Mouse (Mus musculus) thymus, postnatal 10 days (tissue): ENCODE measurements at regions not wholly inside any gene's neighbourhood (a gene's known extent, or its start where the extent isn't known, plus 50 kb on each side); places are given as distances from the start of the nearest gene placed in this dataset.

ENCODE experiments used
- DNase-seq, 2 experiments: peaks; one replicate each; pipeline ENCODE4 v3.0.0; 2021; ENCODE audit warnings: low spot score in 2 of 2

DNA sequence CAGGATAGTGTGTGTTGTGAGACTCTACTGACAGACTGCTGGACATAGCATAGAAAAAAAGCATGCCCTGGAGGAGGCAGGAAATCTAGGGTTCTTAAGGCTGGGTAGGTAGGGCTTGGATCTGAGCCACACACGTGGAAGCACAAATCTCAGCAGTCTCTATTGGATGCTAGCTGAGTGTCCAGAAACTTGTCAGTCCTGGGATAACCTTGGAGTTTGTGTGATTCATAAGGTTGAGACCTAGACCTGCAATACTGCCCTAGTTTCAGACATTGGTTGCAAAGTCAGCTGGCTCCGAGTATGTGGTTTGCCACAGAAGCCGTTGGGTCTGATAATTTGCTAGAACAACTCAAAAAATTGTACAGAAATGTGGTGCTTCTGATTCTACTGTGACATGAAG is 335.8 kb upstream of the Myt1l start:
- no peak for DNase-seq

DNA sequence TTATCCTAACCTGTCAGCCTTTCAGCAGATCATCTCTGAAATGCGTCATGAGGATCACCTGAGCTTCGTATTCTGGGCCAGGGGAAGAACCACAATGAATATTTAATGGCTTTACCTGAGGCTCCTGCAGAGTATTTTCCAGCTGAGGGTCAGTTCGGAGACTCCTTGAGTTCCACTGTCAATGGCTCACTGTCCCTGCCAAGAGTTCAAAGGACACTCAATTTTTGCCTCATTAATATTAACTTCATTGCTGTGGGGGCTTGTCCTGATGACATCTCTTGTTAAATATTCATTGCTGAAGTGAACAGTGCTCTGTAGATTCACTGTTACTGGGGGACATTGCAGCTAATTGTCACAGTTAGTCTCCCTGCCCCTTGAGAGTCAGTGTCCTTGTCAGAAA is 316.2 kb upstream of the Myt1l start:
- DNase-seq = no peak

DNA sequence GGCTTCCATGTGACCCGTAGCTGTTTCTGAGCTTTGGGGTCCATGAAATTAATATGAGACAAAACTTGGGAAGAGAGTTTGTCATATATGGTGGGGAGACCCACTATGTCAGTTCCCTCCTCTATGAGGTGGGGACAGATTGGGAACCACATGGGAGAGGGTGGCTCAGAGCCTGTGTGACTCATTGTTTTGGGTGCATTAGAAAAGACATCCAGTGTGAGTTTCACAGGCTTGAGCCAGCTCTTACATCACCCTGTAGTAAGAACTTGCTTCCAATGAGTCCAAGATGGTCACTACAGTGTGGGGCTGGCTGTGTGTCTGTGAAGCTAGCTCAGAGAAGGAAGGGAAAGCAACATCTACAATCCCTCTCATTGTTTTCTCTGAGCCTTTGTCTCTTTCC is 314.6 kb upstream of the Myt1l start:
- DNase-seq = no peak

DNA sequence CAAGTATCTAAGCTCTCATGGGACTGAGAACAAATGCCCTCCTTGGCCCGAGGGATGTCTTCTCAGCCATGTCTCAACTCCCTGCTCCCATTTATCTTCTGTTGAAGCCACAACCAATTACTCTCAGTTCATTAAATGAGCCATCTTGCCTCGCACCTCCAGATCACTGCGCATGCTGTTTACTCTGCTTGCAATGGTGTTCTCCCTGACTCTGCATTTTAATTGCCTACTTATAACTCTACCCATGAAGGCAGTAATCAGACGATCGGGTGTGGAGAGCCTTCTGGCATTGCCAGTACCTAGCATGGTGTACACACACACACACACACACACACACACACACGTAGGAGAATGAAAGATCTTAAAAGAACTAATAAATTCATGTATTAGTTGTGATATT is 306.1 kb upstream of the Myt1l start:
- DNase-seq = no peak

DNA sequence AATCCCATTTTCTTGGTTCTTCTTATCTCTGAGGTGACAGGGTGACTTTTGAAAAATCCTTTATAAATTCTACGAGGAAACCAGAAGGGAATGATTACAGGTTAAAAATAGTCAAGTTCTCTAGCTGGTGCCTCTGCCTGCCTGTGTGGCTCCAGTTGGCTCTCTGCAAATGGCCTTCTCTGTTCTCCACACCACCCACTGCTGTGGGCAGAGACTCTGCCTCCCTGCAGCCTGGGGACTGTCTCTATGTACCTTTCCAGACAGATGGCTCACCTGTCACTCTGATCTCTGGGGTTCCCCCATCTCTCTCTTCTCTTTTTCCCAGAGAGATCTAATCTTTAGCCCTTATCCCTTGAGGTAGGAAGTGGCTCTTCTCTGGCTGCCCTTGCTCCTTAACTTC is 302.2 kb upstream of the Myt1l start:
- no peak for DNase-seq

DNA sequence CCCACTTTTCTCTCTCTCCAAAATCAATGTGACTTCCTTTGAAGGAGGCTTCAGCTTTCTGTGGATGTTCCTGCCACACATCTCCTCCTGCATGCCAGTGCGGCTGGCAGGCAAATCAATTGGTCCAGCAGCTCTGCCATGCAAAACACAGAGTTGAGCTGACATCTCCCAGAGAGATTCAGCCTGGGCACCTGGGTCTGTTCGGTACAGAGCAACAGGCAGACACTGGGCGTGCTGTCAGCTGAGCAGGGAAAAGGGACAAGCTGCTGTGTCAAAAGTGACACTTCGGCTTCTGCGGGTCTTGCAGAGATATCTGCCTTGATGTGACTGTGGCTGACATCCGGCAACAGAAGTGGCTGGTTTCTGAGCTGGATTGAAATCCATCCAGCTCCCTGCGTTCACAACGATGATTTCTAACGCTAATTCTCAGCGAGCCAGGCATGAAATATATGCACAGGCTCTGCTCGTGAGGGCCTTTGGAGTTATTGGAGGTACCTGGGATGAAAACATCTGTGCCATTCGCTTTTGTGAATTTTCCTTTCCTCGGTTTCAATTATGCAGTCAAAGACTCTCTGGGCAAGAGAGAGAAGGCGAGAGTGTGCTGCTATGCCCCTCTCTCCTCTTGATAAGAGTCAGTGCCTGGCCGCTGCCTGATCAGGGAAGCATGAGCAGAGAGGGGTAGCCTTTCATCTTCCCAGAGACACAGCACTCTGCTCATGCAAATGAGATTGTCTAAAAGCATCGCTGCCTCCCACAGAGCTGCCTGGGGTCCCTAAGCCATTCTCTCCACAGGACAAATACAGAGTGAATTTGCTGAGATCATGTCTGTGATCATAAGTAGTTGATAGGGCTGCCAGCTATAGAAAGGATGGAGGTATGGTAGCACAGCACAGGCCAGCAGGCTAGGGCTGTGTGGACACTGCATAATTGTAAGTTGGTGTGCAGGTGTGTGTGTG is 295.4 kb upstream of the Myt1l start:
- DNase-seq = no peak

DNA sequence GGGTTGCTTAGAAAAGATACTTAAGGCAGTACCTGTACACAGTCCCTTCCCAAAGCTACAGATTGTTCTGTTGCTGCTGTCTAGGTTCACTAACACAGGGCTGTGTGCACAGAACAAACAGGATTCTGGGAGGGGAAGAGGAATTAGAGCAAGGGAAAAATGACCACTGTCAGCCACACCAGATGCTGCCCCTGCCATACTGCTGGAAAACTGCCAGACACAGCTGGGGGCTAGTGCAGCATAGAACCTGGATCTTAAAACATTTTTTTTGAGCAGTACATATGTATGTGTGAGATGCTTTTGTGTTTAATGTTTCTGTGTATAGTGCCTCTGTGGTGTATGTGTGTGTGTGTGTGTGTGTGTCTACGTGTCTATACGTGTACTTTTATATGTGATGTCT is 291.7 kb upstream of the Myt1l start:
- no peak for DNase-seq

DNA sequence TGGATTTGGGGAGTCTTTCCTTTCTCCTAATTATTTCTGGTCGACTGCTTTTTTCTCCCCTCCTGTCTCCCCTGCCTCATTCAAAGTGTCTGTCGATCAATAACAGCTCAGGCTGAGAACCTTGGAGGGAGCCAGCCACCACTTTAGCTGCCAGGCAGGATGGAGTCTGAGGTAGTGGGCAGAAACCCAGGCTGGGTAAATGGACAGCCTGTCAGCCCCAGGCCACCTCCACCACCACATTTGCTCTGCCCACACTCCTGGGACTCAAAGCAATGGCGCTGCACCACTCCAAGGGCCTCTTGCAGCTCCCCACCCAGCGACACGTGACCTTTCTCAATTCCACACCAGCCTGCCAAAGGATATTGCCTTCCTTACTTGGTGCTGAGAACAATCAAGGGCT is 290.7 kb upstream of the Myt1l start:
- no peak for DNase-seq

DNA sequence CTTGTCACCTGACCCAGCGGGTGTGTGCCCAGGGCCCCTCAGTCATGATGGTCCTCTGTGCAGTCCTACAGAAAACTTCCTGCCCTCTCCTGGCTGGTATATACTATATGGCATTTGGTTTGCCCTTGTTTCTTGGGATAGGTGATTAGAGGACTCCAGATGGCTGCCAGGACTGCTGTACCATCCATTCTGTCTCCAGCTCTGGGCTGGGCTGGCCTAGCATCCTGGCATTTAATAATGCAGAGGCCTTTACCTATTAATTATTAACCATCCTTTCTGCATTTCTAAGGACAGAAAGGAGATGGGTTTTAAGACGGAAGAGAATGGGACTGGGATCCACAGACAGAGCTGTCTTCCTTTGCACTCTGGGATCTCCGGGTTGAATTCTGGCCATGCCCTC is 288.7 kb upstream of the Myt1l start:
- DNase-seq = no peak

DNA sequence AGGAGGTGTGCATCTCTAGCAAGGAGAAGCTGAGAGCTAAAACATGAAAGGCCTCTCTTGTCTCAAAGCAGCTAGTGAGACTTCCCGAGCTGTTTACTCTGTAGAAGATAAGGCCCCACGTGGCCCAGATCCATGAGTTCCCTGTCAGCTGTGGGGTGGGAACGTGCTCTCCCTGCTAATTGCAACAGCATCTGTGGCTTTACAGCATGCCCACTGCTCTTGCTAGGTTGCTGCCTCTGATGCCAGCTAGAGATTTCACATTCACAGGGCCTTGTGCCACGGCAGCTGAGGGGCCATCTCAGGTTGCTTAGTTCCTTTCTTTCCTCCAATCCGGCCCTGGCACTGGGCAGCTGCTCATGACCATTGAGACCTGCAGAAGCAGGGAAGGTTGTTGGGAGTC is 288.2 kb upstream of the Myt1l start:
- no peak for DNase-seq

DNA sequence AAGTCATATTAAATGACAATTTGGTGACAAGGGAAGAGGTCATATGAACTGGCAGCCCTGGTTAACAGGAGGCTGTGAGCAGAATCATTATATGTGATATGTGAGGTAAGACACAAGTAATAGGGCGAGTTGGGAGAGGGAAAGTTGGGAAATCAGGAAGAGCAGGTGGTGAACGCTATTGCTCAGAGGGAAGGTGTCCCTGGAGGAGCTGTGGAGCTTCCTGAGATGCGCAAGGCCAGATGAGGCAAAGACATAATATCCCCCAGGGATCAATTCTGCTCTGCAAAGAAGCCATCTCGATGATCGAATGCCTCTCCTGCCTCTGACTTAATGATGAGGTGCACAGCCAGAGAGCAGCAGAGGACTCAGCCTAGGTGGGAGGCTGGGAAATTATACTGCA is 285.1 kb upstream of the Myt1l start:
- no peak for DNase-seq

DNA sequence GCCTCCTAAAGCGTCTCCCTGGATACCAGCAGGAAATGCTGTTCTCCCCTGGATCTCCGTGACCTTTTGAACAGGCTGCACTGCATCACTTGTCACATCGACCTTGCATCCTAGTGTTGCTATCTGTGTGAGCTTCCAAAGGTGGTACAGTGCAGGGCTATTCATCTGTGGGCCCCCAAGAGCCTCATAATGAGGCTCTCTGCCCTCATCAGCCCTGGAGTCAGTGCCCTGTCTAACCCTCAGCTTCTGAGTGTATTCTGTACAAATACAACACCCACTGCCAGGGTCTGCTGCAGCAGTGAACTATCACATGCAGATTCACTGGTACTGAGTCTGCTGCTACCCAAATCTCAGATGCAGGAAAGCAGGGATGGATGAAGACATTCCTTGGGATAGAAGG is 282.1 kb upstream of the Myt1l start:
- no peak for DNase-seq

DNA sequence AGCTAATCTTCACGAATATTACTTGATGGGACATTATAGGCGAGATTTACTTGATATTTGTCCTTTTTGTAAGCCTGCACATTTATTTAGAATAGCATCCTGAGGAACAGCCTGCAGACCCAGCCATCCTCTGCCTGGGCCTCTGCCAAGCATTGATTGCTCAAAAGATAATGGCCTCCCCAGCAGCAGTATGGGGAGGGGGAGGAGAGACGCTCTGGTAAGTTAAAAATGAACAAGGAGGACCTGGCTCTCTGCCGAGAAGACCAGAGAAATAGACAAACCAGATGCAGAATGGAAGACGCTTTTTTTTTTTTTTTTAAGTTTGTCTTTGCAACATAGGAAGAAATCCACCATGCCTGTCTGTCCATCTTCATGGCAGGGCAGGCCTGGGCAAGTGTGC is 280.8 kb upstream of the Myt1l start:
- DNase-seq = no peak

DNA sequence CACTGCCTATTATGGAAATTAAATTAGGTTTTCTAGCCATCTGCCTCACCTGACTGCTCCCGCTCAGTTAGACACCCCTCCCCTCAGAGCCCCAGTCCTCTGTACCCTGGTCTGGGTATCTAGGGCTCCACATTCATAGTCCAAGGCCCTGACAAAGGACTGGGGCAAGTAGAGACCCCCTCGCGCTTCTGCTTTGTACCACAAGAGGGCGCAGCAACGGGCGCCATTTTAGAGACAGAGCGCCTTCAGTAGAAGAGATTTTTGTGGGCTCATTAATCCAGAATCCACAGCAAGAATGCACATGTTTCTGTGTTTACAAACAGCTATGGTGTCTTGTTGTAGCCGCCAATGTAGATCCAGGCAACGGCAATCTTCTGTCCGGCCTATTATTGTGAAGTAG is 279.7 kb upstream of the Myt1l start:
- DNase-seq = no peak

DNA sequence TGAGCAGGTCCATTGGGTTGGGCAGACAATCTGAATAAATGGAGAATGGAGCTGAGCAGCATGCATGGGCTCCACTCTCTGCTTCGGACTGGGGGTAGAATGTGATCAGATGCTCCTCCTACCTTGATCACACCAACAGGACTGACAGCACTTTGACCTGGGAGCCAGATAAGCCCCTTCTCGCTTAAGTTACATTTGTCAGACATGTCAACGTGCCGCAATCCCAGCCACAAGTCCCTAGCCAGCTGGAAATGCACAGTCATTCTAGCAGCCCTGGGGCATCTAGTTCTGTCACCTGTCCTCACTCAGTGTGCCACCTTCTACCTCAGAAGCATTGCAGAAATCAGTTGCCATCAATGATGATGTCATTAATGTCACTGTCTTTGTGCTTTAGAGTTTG is 272.1 kb upstream of the Myt1l start:
- no peak for DNase-seq

DNA sequence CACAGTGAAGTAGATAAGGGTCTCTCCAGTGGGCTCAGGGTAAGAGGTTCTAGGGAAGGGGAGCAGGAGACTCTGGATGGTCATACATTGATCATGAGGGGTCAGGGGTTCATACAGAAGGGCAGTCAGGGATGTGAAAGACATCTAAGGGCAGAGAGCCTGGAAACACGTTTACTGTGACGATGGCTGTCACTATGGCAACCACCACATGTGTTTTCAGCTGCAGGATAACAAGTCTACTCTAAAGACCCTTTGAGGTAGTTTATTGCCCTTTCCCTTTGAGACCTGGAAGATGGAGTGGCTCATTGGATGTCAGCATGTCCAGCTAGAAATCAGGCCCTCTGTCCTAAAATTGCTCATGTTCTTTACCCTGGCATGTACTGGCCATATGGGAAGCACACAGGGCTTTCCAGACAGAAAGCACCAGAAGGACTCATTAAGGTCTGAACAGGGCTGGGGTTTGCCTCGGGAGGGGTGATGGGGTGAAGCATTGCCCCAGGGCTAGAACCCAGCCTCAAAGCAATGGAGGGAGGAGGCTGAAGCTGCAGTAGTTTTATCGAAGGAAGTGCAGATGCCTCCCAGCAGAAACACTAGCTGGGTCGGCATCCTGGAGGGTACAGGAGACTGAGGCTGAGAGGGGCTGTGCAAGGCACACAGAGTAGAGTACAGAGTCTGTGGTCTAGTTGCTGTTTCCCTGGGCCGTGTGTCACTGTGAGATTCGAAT is 271.0 kb upstream of the Myt1l start:
- no peak for DNase-seq

DNA sequence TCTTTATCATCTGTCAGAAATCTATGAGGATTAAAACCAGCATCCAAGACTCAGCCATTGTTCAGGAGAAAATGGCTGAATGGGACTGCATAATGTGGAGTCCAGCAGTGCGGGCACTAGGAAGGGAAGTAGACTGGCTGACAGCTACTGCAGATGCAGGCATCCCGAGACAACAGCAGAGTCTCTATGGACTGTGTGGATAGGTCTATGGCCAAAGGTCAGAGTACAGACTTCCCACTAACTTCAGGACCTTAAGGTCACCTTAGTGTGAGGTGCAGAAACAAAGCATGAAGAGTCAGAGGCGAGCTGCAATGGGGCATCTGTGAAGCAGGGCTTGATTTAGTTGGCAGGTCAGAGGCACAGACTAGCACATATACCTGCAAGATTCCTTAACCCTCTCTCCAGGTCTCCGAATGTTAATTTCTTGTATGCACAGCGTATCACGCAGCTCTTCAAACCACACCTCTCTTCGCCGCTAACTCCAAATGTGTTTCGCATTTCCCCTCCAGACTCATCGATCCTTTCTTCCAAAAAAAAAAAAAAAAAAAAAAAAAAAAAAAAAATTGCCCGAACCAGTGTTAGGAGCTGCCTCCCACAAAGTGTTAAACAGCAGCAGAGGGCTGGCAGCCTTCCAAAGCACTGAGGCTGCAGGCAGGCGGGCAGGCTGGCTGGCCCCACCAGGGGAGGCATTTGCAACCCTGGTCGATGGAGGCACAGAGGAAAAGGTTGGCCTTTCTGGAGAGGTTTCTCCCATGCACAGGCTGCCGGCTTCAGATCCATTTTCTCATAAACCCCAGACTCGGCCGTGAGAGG is 270.2 kb upstream of the Myt1l start:
- DNase-seq = no peak

DNA sequence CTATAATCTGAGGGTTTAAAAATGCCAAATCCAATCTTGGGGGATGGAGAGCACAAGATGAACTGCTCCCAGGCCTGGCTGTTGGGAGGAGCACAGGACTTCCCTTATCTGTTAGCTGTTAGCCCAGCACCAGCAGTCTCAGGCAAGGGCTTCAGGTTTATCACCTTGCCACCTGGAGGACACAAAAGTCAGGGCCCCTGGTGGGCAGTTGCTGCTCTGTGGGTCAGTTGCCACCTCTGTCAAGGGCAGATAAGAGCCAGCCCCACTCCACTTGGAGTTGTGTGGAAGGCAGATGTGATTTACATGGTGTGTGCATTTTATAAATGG is 269.7 kb upstream of the Myt1l start:
- no peak for DNase-seq

DNA sequence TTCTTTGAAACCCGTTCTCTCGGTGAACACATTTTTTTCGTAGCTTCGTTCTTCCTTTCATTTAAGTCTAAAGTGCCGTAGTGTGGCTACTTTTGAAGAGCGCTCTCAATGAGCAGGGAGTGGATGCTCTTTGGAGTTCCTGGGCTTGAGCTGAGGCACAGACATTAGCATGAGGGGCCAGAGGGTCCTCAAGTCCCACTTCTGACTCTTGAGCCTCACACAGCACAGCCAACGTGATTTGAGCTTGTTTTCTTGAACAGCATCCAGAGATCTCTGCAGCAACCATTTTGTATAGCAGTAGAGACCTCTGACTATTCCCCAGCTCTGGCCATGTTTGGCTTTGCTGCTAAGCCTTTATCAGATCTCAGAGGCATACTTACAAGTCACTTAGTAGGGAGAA is 269.2 kb upstream of the Myt1l start:
- DNase-seq = no peak

DNA sequence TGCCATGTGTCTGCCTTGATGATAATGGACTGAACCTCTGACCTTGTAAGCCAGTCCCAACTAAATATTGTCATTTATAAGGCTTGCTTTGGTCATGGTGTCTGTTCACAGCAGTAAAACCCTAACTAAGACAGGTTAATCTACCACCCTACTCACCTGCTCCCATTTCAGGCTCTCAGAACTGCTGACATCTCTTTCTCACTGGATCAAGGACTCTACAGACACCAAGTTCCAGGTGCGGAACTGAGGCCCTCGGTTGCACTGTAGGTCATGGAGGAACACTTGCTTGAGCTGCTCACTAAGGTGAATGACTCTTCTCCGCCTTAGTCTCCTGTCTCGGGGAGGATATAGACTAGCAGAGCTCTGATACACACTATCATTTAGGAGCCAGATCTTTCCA is 254.0 kb upstream of the Myt1l start:
- no peak for DNase-seq

DNA sequence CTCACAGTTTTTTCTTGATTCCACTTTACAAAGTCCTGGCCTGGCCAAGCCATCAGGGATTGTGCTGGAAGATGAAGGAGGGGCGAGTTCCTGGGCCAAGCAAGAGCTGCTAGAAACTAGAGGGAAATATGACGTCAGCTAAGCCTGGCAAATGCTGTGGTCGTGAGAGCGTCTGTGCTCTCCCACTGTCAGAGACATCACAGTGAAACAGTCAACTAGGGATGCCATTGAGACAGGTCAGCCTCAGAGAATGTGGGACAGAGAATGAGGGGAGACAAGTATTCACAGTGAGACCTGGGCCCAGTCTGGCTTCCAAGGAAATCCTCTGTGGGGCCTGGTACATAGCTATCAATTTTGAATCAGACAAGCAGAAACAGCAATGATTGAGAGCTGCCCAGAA is 252.5 kb upstream of the Myt1l start:
- DNase-seq = no peak

DNA sequence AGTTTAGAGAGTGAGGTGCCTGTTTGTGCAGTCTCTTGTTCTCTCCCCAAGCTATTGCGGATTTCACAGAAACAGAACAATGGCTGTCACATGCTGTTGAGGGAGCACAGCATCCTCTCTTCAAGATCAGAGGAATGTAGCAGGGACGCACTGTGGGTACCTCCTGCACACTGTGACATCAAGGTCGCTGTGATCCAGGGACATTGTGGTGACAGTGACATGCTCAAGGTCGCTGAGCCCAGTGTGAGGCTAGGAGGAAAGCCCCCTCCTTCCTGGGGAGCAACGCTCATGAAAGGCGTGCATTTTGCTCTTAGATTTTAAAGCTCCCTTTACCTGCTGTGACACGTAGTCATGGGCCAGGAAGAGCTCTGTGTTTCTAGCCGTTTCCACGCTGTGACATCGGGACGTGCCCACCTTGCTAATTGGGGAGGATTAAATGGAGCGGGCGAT is 248.5 kb upstream of the Myt1l start:
- DNase-seq = no peak
